Mouse (Mus musculus) bone marrow, adult 2 months (tissue): ENCODE results near the gene Zbtb7a. TPM values are rescaled to one million over a fixed set of nuclear protein-coding genes. Genes with fewer than 3 reads are reported as not detected.
A peak's percentile ranks its signal among the peaks of the same experiment; 100 is the strongest.

Experiments used
- H3K27ac ChIP-seq: fragments of 200-500 bp; 2 replicates; pipeline ENCODE4 v1.5.1; 2012; ENCODE audit warnings: low read depth, mild to moderate bottlenecking, control low read depth, inconsistent platforms, low read length; ENCODE audit not compliant: control insufficient read depth, poor library complexity, insufficient read depth
- H3K4me1 ChIP-seq: fragments of 200-500 bp; 2 replicates; pipeline ENCODE4 v1.6.1; 2011; ENCODE audit warnings: low read length; ENCODE audit not compliant: control insufficient read depth, insufficient read depth
- H3K4me3 ChIP-seq: fragments of 200-500 bp; replicated peaks from 2 replicates; pipeline ENCODE3; 2011; ENCODE audit warnings: mild to moderate bottlenecking, low read depth, low read length, control low read depth; ENCODE audit not compliant: control insufficient read depth
- CTCF ChIP-seq: fragments of 200-500 bp; IDR thresholded peaks from 2 replicates; pipeline ENCODE4 v1.5.1; 2011; ENCODE audit warnings: low read length, control low read depth; ENCODE audit not compliant: control insufficient read depth, insufficient read depth
- POLR2A ChIP-seq: fragments of 200-500 bp; IDR thresholded peaks from 2 replicates; pipeline ENCODE4 v1.6.1; 2011; ENCODE audit warnings: low read depth, mild to moderate bottlenecking, control low read depth, low read length, borderline replicate concordance; ENCODE audit not compliant: control insufficient read depth
- whole genome bisulfite sequencing: fragments of 180-500 bp; shearing (Covaris S2); methylation state at CpG from one replicate; pipeline ENCODE4 v1.1.7; 2018; 5-methylcytosine and 5-hydroxymethylcytosine counted together
- polyA plus RNA-seq: library from polyadenylated mRNA; stranded (reverse); fragments of >200 nt; gene quantifications from 2 replicates; pipeline ENCODE4 v1.2.4, GENCODE M21; 2011; ENCODE audit warnings: low replicate concordance; ENCODE audit not compliant: missing spikeins, insufficient read depth, insufficient read length

Gene Zbtb7a
- polyA plus RNA-seq, 1 experiment: 28.2 TPM

- no peak for TF ChIP-seq CTCF
- no peak for TF ChIP-seq POLR2A
- peaks cover 3% of the 10 kb centered on the region for H3K4me1 ChIP-seq
Observed at GRCm38 (mm10) chr10:81192968-81193501, 58.0 kb downstream of the Zbtb7a start.

GRCm38 (mm10) chr10:81193991-81194774 is 59.2 kb downstream of the Zbtb7a start:
- H3K27ac ChIP-seq: peak overlapping the region; percentile 56
- H3K4me3 ChIP-seq: no peak overlapping the region
- H3K4me1 ChIP-seq: peaks cover 3% of the 10 kb centered on the region
- 5% methylated on average over 37 of the region's 37 CpGs for WGBS
- no peak for TF ChIP-seq CTCF
- no peak for TF ChIP-seq POLR2A

More at GRCm38 (mm10) chr10:81192968-81193501, 58.0 kb downstream of the Zbtb7a start:
- 4% methylated on average over 19 of the region's 19 CpGs for WGBS
- Histone ChIP-seq H3K4me3 (peak overlapping the region; percentile 95), H3K27ac (peak overlapping the region; percentile 99; the same call in 1 of the 2 replicates)

GRCm38 (mm10) chr10:81195300-81195699 is 60.3 kb downstream of the Zbtb7a start:
- TF ChIP-seq POLR2A (no peak), CTCF (no peak)
- WGBS: 69% methylated on average over 4 of the region's 4 CpGs
- H3K4me1 ChIP-seq: peaks cover 3% of the 10 kb centered on the region
- H3K27ac ChIP-seq: no peak overlapping the region
- H3K4me3 ChIP-seq: no peak overlapping the region

- peaks cover 1% of the 10 kb centered on the region for H3K4me1 ChIP-seq
- 69% methylated on average over 11 of the region's 11 CpGs for WGBS
- H3K27ac ChIP-seq: no peak overlapping the region
- TF ChIP-seq POLR2A (no peak), CTCF (no peak)
- H3K4me3 ChIP-seq: no peak overlapping the region
Observed at GRCm38 (mm10) chr10:81196470-81197065, 61.5 kb downstream of the Zbtb7a start.

GRCm38 (mm10) chr10:81197305-81197704 is 62.3 kb downstream of the Zbtb7a start:
- 56% methylated on average over 6 of the region's 6 CpGs for WGBS
- H3K4me1 ChIP-seq: no peaks in the 10 kb centered on the region; the same call in 1 of the 2 replicates

GRCm38 (mm10) chr10:81198230-81198629 is 63.2 kb downstream of the Zbtb7a start:
- under 1% methylated on average over 9 of the region's 9 CpGs for WGBS
- Histone ChIP-seq H3K4me1 (no peaks in the 10 kb centered on the region; the same call in 1 of the 2 replicates), H3K27ac (no peak overlapping the region), H3K4me3 (no peak overlapping the region)
- peak; percentile 37 for TF ChIP-seq CTCF
- no peak for TF ChIP-seq POLR2A

More at GRCm38 (mm10) chr10:81197305-81197704, 62.3 kb downstream of the Zbtb7a start:
- Histone ChIP-seq H3K27ac (no peak overlapping the region), H3K4me3 (no peak overlapping the region)
- TF ChIP-seq CTCF (no peak), POLR2A (no peak)

- Histone ChIP-seq H3K4me3 (no peak overlapping the region), H3K4me1 (no peaks in the 10 kb centered on the region; the same call in 1 of the 2 replicates), H3K27ac (no peak overlapping the region)
- 81% methylated on average over 6 of the region's 6 CpGs for WGBS
- TF ChIP-seq POLR2A: no peak
- no peak for TF ChIP-seq CTCF
Observed at GRCm38 (mm10) chr10:81198990-81199389, 64.0 kb downstream of the Zbtb7a start.

- WGBS: 83% methylated on average over 13 of the region's 13 CpGs
- H3K4me1 ChIP-seq: no peaks in the 10 kb centered on the region
- no peak for TF ChIP-seq CTCF
- TF ChIP-seq POLR2A: no peak
- H3K27ac ChIP-seq: no peak overlapping the region
- no peak overlapping the region for H3K4me3 ChIP-seq
Observed at GRCm38 (mm10) chr10:81200141-81200540, 65.1 kb downstream of the Zbtb7a start.
